Mouse (Mus musculus) embryo, embryonic 11 days (tissue): ENCODE data around the gene Oog4.
"Not testable (repeated sequence)": the region's sequence is repeated elsewhere in the genome, so short reads cannot be mapped to it uniquely, and the experiment has no call there.

Experiments used
- DNase-seq: peaks from one replicate; pipeline ENCODE4 v3.0.0-alpha.2; 2015

Gene Oog4

DNA sequence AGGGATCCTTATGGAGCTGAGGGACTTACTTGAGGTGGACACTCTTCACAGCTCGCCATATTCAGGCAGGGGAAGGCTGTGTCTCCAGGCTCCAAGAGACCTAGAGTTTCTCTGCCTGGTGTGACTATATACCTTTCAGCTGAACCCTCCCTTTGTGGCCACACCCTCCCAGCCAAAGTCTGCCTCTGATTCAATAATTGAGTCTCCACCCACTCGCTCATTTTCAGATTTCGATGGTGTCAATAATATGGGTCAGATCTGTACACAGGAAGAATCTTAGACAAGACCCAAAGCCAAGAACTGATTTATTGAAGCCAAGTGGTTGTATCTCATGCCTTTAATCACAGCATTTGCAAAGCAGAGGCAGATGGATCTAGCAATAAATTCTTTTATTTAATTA, at the start of gene Oog4:
TSS of gene Oog4 (minus strand) at position 101 of the 400 bp plus-strand sequence.
- no peak for DNase-seq

DNA sequence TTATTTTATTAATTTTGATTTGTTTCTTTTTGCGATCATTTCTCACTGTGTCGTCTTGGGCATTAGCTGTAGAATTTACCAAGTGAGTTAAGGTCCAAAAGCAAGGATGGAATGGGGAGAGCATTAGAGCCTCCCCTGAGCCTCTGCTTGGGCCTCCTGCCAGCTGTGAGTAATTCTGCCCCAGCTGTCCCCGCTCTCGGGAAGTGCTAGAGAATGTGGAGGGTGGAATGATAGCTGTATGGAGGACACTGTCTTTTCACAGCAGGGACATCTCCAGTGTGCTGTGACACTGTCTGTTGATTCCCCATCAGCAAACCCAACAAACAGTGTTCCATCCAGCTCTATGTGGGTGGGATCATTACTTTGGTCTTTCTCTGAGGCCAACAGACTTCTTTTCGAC, 23.4 kb downstream of the Oog4 start:
- DNase-seq: not testable (repeated sequence)

DNA sequence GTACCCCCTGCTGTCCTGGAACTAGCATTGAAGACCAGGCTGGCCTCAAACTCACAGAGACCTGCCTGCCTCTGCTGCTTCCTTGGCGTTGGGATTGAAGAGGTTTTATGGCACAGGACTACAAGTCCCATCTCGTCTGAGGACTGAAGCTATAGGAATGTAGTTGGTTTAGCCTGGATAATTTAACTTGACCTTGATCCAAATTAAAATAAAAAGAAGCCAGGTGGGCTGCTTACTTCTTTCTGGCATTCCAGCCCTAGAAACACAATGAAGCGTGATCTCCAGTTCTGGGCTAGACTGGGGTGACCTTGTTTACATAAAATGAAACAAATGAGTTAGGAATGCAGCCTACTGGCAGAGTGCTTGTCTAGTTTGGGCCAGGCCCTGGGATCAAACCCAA, 36.0 kb downstream of the Oog4 start:
- DNase-seq: no peak

- DNase-seq: no peak
These were observed 36.5 kb downstream of the Oog4 start for GRCm38 (mm10) chr4:143413621-143414020.

- DNase-seq: peak; percentile 92
These were observed 37.7 kb downstream of the Oog4 start, which contains the start of gene Pramef8 for GRCm38 (mm10) chr4:143412219-143413092. Gene Pramef8, plus strand, starts transcription at chr4:143412426.

DNA sequence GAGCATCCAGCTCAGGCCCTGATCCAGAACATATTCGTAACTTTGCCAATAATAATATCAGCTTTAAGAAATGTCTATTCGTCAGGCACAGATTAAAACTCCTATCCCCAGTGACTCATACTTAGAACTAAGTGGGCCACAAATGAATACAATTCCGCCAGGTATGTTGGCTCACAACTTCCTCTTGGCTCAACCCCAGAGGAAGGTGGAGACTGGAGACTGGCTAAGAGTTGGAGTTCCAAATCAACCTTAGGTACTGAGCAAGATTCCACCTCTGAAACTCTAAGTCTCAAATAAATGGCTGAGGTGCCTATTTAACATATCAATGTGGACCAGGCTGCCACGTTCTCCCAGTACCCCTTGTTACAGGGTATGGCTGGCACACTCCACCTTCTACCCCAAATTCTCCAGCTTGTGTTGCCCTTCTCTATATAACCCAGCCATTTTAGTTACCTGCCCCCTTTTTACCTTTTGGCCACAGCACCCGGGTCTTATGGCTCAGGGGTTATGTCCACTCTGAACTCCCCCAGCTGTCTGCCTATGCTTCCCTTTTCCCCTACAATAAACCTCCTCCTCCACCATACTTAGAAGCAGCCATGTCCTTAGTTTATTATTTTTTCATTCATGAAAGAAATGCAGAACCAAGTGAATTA, 38.4 kb downstream of the Oog4 start:
- DNase-seq: no peak

- no peak for DNase-seq
These were observed 55.9 kb downstream of the Oog4 start, which contains the start of gene Pramel1 for GRCm38 (mm10) chr4:143394181-143394580. Gene Pramel1, plus strand, starts transcription at chr4:143394428.

GRCm38 (mm10) chr4:143388955-143389702, 61.0 kb downstream of the Oog4 start:
- peak; percentile 87 for DNase-seq
